Mouse (Mus musculus) ES-Bruce4 (cell line): Measurements from ENCODE around the gene Atrip.

Source experiments
- EP300 ChIP-seq: IDR thresholded peaks from 2 replicates; pipeline ENCODE4 v1.6.1; 2011; ENCODE audit warnings: low read depth, low read length; ENCODE audit not compliant: insufficient read depth
- POLR2A ChIP-seq: IDR thresholded peaks from one replicate; pipeline ENCODE4 v1.8.1; 2011; ENCODE audit warnings: low read length; ENCODE audit not compliant: insufficient read depth

DNA sequence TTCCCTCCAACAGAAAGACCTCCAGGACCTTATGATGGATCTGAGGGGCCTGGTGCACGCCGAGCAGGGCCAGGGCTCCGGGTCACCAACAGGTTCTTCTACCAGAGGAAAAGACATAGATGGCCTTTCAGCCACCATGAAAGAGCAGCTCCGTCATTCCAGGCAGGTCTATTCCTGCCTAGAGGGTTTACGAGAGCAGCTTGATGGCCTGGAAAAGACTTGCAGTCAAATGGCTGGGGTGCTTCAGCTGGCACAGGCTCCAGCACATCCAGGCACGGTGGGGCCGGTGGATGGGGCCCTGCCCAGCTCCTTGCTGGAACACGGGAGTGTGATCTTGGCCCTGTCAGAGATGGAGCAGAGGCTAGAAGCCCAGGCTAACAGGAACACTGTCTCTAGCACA, 17.9 kb upstream of the Atrip start:
- TF ChIP-seq POLR2A: no peak
- no peak for TF ChIP-seq EP300
